Mouse (Mus musculus): ENCODE results near the gene Tbck. TPM values are rescaled to one million over a fixed set of nuclear protein-coding genes. Genes with fewer than 3 reads are reported as not detected.
A peak's percentile ranks its signal among the peaks of the same experiment; 100 is the strongest.

Tbck gene
- polyA plus RNA-seq, 1 experiment from 2014 or later = 23.1 TPM

DNA sequence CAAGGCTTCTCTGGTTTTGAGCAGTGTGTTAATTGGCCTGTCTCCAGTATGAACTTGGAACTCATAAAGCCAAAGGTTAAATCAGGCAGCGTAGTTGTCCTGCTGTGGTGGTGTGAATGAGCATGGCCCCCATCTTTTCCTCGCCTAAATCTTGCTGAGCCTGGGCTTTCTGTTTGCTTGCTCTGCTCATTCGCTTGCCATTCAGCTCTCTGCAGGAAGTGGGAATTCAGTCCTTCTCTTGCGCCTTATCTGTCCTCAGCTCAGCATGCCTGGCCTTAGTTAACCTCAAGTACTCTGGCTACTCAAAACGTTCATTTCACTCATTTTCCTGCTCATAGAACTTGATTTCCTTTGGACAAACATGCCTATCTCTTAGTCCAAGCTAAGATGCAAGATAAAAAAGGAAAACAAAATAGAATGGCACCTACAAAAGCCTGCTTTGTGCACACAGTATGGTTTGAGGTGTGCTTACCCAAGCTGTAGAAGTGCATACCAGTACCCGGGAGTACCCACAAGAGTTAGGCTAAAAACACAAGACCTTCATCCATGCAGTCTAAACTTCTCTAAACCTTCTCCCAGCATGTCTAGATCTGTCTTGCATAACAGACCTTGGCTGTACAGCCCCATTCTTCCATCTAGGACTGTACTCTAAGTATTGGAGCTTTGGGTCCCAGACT is 151.3 kb downstream of the Tbck start:
- no peaks in the 10 kb centered on the region for H3K9me3 ChIP-seq (ENCODE audit: control insufficient read depth, low read length)
- no peak overlapping the region for H3K9ac ChIP-seq (ENCODE audit: low read length)
- H3K4me2 ChIP-seq = no peak overlapping the region
- WGBS = 80% methylated on average over 6 of the region's 6 CpGs
- no peak overlapping the region for H3K27ac ChIP-seq (ENCODE audit: low read depth, low read length)
- no peaks in the 10 kb centered on the region for H3K27me3 ChIP-seq (ENCODE audit: control insufficient read depth, insufficient read depth, low read length)
- no peaks in the 10 kb centered on the region for H3K4me1 ChIP-seq (ENCODE audit: control insufficient read depth, insufficient read depth, low read length)
- H3K36me3 ChIP-seq (ENCODE audit: control insufficient read depth, insufficient read depth, low read length) = peaks cover 7% of the 10 kb centered on the region
- ATAC-seq (ENCODE audit: low FRiP score) = no peak
- DNase-seq (ENCODE audit: low spot score, missing footprints) = no peak
- no peak overlapping the region for H3K4me3 ChIP-seq (ENCODE audit: low read depth, low read length)

DNA sequence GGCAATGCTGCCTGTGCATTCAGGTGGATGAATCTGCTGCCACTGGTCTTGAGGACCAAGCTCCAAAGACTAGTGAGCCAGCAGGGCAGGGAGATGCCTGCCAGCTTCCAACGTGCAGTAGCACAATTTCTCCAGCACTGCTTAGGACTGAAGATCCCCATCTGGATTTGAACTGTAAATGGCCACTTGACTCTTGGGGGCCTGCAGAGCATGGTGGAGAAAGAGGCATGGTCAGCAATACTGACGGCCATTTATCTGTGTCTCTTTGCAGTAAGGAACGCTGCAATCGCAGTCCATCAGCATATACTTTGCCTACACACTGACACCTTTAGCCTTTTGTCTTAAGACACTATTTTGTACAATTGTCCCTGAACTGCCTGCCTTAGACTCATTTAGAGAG is 153.2 kb downstream of the Tbck start:
- 88% methylated on average over 4 of the region's 4 CpGs for WGBS
- Histone ChIP-seq H3K9ac (ENCODE audit: low read length) (no peak overlapping the region), H3K27me3 (ENCODE audit: control insufficient read depth, insufficient read depth, low read length) (no peaks in the 10 kb centered on the region), H3K27ac (ENCODE audit: low read depth, low read length) (no peak overlapping the region), H3K4me1 (ENCODE audit: control insufficient read depth, insufficient read depth, low read length) (no peaks in the 10 kb centered on the region), H3K4me2 (no peak overlapping the region), H3K36me3 (ENCODE audit: control insufficient read depth, insufficient read depth, low read length) (peaks cover 7% of the 10 kb centered on the region), H3K4me3 (ENCODE audit: low read depth, low read length) (no peak overlapping the region), H3K9me3 (ENCODE audit: control insufficient read depth, low read length) (no peaks in the 10 kb centered on the region)
- DNase-seq (ENCODE audit: low spot score, missing footprints) (peak; percentile 60), ATAC-seq (ENCODE audit: low FRiP score) (no peak)

DNA sequence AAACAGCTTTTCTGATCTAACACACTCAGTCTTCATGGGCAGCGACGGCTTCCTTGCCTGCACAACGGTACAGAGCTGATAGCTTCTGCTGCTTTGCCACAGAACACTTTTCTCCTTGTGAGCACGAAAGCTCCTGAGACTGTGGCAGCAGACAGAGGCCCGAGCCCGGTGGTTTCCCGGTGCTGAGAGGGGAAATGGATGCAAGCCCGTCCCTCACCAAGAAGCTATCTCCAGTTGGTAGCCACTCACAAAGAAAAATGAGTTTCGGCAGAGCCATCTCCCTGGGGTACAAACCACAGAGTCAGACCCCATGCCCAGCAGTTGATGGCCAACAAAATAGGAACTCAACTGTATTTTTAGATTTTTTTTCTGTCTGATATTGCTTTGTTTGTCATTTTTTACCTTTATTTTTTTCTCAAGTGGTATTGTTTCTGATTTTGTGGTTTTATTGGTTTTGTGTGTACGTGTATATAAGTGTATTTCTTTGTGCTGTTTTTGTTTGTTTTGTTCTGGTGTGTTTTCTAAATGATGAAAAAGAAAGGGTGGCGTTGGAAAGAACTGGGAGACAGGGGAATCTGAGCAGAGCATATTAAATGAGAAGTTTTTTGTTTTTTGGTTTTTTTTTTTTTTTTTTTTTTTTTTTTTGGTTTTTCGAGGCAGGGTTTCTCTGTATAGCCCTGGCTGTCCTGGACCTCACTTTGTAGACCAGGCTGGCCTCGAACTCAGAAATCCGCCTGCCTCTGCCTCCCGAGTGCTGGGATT is 154.9 kb downstream of the Tbck start:
- no peak overlapping the region for H3K4me2 ChIP-seq
- H3K9me3 ChIP-seq (ENCODE audit: control insufficient read depth, low read length) = no peaks in the 10 kb centered on the region
- H3K27me3 ChIP-seq (ENCODE audit: control insufficient read depth, insufficient read depth, low read length) = no peaks in the 10 kb centered on the region
- no peak overlapping the region for H3K27ac ChIP-seq (ENCODE audit: low read depth, low read length)
- ATAC-seq (ENCODE audit: low FRiP score) (no peak), DNase-seq (ENCODE audit: low spot score, missing footprints) (peak; percentile 39)
- H3K36me3 ChIP-seq (ENCODE audit: control insufficient read depth, insufficient read depth, low read length) = peaks cover 7% of the 10 kb centered on the region
- no peak overlapping the region for H3K4me3 ChIP-seq (ENCODE audit: low read depth, low read length)
- no peaks in the 10 kb centered on the region for H3K4me1 ChIP-seq (ENCODE audit: control insufficient read depth, insufficient read depth, low read length)
- H3K9ac ChIP-seq (ENCODE audit: low read length) = no peak overlapping the region
- 93% methylated on average over 14 of the region's 15 CpGs for WGBS

DNA sequence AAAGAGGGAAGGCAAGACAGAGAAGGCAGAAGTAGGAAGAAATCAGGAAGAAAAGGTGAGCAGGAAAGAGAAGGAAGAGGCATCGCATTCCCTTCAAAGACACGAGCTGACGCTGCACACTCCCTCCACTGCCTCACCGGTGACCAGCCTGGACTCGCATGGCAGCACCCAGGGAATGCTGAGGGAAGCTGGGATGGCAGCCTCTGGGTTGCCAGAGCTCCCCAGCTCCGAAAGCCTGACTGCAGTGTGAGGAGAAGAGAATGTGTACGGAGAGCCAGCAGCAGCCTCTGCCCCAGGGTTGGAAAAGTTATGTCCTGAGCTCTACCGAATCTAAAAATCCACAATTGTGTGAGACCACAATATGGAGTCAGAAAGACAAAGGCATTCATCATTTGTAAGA is 155.6 kb downstream of the Tbck start:
- Histone ChIP-seq H3K9ac (ENCODE audit: low read length) (no peak overlapping the region), H3K9me3 (ENCODE audit: control insufficient read depth, low read length) (no peaks in the 10 kb centered on the region), H3K4me2 (no peak overlapping the region), H3K36me3 (ENCODE audit: control insufficient read depth, insufficient read depth, low read length) (peaks cover 7% of the 10 kb centered on the region), H3K27ac (ENCODE audit: low read depth, low read length) (no peak overlapping the region), H3K27me3 (ENCODE audit: control insufficient read depth, insufficient read depth, low read length) (no peaks in the 10 kb centered on the region), H3K4me3 (ENCODE audit: low read depth, low read length) (no peak overlapping the region), H3K4me1 (ENCODE audit: control insufficient read depth, insufficient read depth, low read length) (no peaks in the 10 kb centered on the region)
- 88% methylated on average over 8 of the region's 8 CpGs for WGBS
- no peak for ATAC-seq (ENCODE audit: low FRiP score)
- peak; percentile 66 for DNase-seq (ENCODE audit: low spot score, missing footprints)

DNA sequence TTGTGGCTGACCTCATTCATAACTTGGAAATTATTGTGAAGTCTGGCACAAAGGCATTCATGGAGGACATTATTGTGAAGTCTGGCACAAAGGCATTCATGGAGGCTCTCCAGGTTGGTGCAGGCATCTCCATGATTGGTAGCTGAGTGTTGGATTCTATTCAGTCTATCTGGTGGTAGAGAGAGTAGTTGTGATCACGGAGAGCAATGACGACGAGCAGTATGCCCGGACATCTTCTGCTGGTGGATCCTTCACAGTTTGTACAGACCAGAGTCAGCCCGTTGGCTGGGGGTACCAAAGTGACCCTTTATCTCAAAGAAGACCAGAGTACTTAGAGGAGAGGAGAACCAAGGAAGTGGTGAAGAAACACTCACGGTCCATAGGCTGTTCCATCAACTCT is 158.7 kb downstream of the Tbck start:
- no peak for ATAC-seq (ENCODE audit: low FRiP score)
- 94% methylated on average over 6 of the region's 6 CpGs for WGBS

DNA sequence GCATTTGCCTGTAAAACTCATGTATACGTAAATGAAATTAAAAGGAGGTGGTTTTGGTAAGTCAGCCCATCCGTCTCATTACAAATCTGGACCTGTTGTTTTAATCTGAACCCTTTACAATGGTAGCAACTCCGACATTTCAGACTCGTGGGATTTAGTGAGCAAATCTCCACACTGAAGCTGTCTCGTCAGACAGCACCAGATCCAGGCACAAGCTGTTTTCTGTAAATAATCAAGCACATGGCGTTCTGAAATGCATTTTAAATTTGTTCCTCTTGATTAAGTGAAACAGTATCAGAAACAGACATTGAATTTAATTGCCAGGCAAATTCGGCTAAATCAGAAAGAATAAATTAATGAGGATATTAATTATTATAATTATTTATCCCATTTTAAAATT is 165.7 kb downstream of the Tbck start:
- H3K27ac ChIP-seq (ENCODE audit: low read depth, low read length) = no peak overlapping the region
- WGBS = 76% methylated on average over 7 of the region's 7 CpGs
- no peaks in the 10 kb centered on the region for H3K36me3 ChIP-seq (ENCODE audit: control insufficient read depth, insufficient read depth, low read length)
- ATAC-seq (ENCODE audit: low FRiP score) = no peak
- no peak overlapping the region for H3K4me2 ChIP-seq
- H3K9me3 ChIP-seq (ENCODE audit: control insufficient read depth, low read length) = no peaks in the 10 kb centered on the region
- no peaks in the 10 kb centered on the region for H3K27me3 ChIP-seq (ENCODE audit: control insufficient read depth, insufficient read depth, low read length)
- H3K4me1 ChIP-seq (ENCODE audit: control insufficient read depth, insufficient read depth, low read length) = no peaks in the 10 kb centered on the region
- H3K9ac ChIP-seq (ENCODE audit: low read length) = no peak overlapping the region
- no peak overlapping the region for H3K4me3 ChIP-seq (ENCODE audit: low read depth, low read length)
- DNase-seq (ENCODE audit: low spot score, missing footprints) = no peak

More for the DNA sequence above, 158.7 kb downstream of the Tbck start:
- Histone ChIP-seq H3K9me3 (ENCODE audit: control insufficient read depth, low read length) (no peaks in the 10 kb centered on the region), H3K4me3 (ENCODE audit: low read depth, low read length) (no peak overlapping the region), H3K9ac (ENCODE audit: low read length) (no peak overlapping the region), H3K27me3 (ENCODE audit: control insufficient read depth, insufficient read depth, low read length) (no peaks in the 10 kb centered on the region), H3K4me2 (no peak overlapping the region), H3K27ac (ENCODE audit: low read depth, low read length) (no peak overlapping the region), H3K4me1 (ENCODE audit: control insufficient read depth, insufficient read depth, low read length) (no peaks in the 10 kb centered on the region), H3K36me3 (ENCODE audit: control insufficient read depth, insufficient read depth, low read length) (peaks cover 7% of the 10 kb centered on the region)
- peak; percentile 45 for DNase-seq (ENCODE audit: low spot score, missing footprints)

DNA sequence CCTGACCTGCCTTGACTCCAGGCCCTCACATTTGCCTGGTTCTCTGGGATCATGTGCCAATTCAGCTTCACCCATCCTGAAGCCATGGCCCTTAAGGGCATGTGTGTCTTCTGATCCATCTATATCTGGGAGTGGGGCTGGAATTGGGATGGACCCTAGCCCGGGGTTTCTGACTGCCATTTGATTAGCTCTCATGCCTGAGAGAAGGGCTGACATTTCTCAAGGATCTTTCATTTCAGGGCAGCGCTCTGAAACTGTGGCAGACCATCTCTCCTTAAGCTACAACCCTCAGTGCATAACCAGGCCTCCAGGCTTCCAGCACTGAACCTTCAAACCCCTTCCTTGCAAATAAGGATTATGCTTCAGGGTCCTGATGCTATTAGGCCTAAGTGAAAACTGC is 166.5 kb downstream of the Tbck start:
- no peak for ATAC-seq (ENCODE audit: low FRiP score)
- Histone ChIP-seq H3K9me3 (ENCODE audit: control insufficient read depth, low read length) (no peaks in the 10 kb centered on the region), H3K36me3 (ENCODE audit: control insufficient read depth, insufficient read depth, low read length) (no peaks in the 10 kb centered on the region), H3K27ac (ENCODE audit: low read depth, low read length) (no peak overlapping the region), H3K27me3 (ENCODE audit: control insufficient read depth, insufficient read depth, low read length) (no peaks in the 10 kb centered on the region), H3K4me3 (ENCODE audit: low read depth, low read length) (no peak overlapping the region), H3K4me2 (no peak overlapping the region), H3K4me1 (ENCODE audit: control insufficient read depth, insufficient read depth, low read length) (no peaks in the 10 kb centered on the region), H3K9ac (ENCODE audit: low read length) (no peak overlapping the region)
- DNase-seq (ENCODE audit: low spot score, missing footprints) = no peak
- WGBS = 85% methylated on average over 2 of the region's 2 CpGs

DNA sequence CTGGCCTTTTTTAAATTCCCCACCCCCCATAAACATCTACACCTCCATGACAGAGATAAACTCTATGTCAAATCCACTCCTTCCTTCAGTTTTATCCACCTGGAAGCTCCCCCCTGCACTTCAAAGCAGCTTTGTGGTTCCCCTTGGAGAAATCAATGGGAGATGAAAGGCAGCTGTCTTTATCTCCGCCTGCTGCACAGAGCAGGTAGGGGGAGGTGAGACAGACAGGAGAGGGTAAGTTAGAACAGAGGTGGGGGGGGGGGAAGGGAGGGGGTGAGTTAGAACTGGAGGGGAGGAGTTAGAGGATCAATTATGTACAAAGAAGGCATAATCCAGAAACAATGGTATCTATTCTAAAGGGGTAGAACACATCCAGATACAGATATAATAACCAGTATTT is 167.5 kb downstream of the Tbck start:
- ATAC-seq (ENCODE audit: low FRiP score) (peak; percentile 24; the same call in 1 of the 2 replicates), DNase-seq (ENCODE audit: low spot score, missing footprints) (no peak)
- Histone ChIP-seq H3K4me2 (no peak overlapping the region), H3K27me3 (ENCODE audit: control insufficient read depth, insufficient read depth, low read length) (no peaks in the 10 kb centered on the region), H3K9ac (ENCODE audit: low read length) (no peak overlapping the region), H3K36me3 (ENCODE audit: control insufficient read depth, insufficient read depth, low read length) (no peaks in the 10 kb centered on the region), H3K4me1 (ENCODE audit: control insufficient read depth, insufficient read depth, low read length) (no peaks in the 10 kb centered on the region), H3K9me3 (ENCODE audit: control insufficient read depth, low read length) (no peaks in the 10 kb centered on the region), H3K4me3 (ENCODE audit: low read depth, low read length) (no peak overlapping the region), H3K27ac (ENCODE audit: low read depth, low read length) (no peak overlapping the region)
- 42% methylated on average over 1 of the region's 1 CpGs for WGBS

All from midbrain, embryonic 11.5 days (tissue).